Mouse (Mus musculus): ENCODE measurements around the gene Gm49380.
A peak's percentile ranks its signal among the peaks of the same experiment; 100 is the strongest.

Gene Gm49380

GRCm38 (mm10) chr9:44093612-44094503, 19.4 kb downstream of the Gm49380 start:
- peak; percentile 74 to 78 for DNase-seq (ENCODE audit: low spot score in 2 of 2)

- no peak for DNase-seq (ENCODE audit: low spot score in 2 of 2)
Observed at GRCm38 (mm10) chr9:44088877-44089608, 24.3 kb downstream of the Gm49380 start.

GRCm38 (mm10) chr9:44087761-44088455, 25.4 kb downstream of the Gm49380 start:
- peak in 1 of 2 experiments; percentile 69 for DNase-seq (ENCODE audit: low spot score in 2 of 2)

- DNase-seq (ENCODE audit: low spot score in 2 of 2), result no peak
Observed at GRCm38 (mm10) chr9:44086960-44087359, 26.3 kb downstream of the Gm49380 start.

- DNase-seq (ENCODE audit: low spot score in 2 of 2), result peak in 1 of 2 experiments; percentile 59
Observed at GRCm38 (mm10) chr9:44085741-44086665, 27.3 kb downstream of the Gm49380 start.

- DNase-seq (ENCODE audit: low spot score in 2 of 2), result no peak
Observed at GRCm38 (mm10) chr9:44085276-44085675, 28.0 kb downstream of the Gm49380 start.

GRCm38 (mm10) chr9:44084659-44085229, 28.6 kb downstream of the Gm49380 start:
- DNase-seq (ENCODE audit: low spot score in 2 of 2), result peak; percentile 77 to 88

- no peak for DNase-seq (ENCODE audit: low spot score in 2 of 2)
Observed at GRCm38 (mm10) chr9:44084236-44084635, 29.1 kb downstream of the Gm49380 start.

GRCm38 (mm10) chr9:44083392-44084121, 29.7 kb downstream of the Gm49380 start:
- peak; percentile 54 to 75 for DNase-seq (ENCODE audit: low spot score in 2 of 2)

- DNase-seq (ENCODE audit: low spot score in 2 of 2), result no peak
Observed at GRCm38 (mm10) chr9:44082266-44082665, 31.0 kb downstream of the Gm49380 start.

- no peak for DNase-seq (ENCODE audit: low spot score in 2 of 2)
Observed at GRCm38 (mm10) chr9:44081581-44081980, 31.7 kb downstream of the Gm49380 start.

GRCm38 (mm10) chr9:44080953-44081352, 32.3 kb downstream of the Gm49380 start:
- no peak for DNase-seq (ENCODE audit: low spot score in 2 of 2)

GRCm38 (mm10) chr9:44079997-44080780, 33.1 kb downstream of the Gm49380 start:
- no peak for DNase-seq (ENCODE audit: low spot score in 2 of 2)

- DNase-seq (ENCODE audit: low spot score in 2 of 2), result peak in 1 of 2 experiments; percentile 70
Observed at GRCm38 (mm10) chr9:44078955-44079756, 34.1 kb downstream of the Gm49380 start.

GRCm38 (mm10) chr9:44078136-44078797, 35.0 kb downstream of the Gm49380 start:
- DNase-seq (ENCODE audit: low spot score in 2 of 2), result no peak

- DNase-seq (ENCODE audit: low spot score in 2 of 2), result no peak
Observed at GRCm38 (mm10) chr9:44077266-44077910, 35.9 kb downstream of the Gm49380 start.

- DNase-seq (ENCODE audit: low spot score in 2 of 2), result no peak
Observed at GRCm38 (mm10) chr9:44076764-44077120, 36.6 kb downstream of the Gm49380 start.
